Mouse (Mus musculus) regulatory T cell (primary cell): ENCODE measurements at regions not wholly inside any gene's neighbourhood (a gene's known extent, or its start where the extent isn't known, plus 50 kb on each side); places are given as distances from the start of the nearest gene placed in this dataset.

Experiments
- in situ Hi-C: fragments of 300-600 bp; cut with MboI, MseI; formaldehyde crosslinking; loops from one replicate; pipeline ENCODE4 v1.15.1; 2025; ENCODE audit warnings: high pct_unique_total_duplicates

DNA sequence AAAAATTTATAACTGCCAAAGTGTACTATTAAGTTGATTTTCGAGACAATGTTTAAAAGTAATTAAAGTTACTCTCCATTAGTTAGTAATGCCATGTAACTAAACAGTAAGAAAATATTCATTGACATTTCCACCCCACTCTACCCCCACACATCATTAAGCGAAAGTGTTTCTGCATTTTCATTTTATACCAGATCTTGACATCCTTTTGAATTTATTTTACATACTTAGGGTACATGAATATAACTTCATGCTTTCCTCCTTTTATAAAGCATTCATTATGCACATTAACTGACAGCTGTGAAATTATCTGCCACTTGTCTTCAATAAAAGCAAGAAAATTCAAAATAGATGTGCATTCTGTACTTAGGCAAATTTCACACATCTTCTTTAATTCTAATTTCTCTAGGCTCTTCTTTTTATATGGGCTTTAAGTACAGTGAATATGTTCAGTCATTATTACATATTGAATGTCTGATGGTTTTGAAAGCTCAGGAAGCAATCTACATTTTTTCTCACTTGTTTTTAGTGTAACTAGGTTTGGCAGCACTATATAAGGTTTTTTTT is 526.5 kb downstream of the Epha5 start:
- in situ Hi-C loops: no loop called here

DNA sequence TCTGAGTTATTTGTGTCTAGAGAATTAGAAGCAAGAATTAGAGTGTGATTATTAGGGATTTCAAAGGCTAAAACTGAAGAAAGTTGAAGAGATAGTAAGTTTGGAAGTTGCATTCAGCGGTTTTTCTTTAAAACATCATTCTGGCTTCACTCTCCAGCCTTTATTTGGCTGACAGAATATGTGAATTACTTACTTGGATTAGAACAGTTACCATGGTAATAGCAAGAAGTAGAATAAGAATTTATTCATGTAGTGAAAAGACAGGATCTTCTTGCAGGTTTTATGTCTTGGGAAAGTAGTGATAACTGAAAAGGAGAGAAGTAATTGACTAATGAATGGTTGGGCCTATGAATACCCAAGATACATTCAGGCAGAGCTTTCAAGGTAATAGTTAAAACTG is 517.1 kb upstream of the Tecrl start:
- in situ Hi-C loops: no loop called here

DNA sequence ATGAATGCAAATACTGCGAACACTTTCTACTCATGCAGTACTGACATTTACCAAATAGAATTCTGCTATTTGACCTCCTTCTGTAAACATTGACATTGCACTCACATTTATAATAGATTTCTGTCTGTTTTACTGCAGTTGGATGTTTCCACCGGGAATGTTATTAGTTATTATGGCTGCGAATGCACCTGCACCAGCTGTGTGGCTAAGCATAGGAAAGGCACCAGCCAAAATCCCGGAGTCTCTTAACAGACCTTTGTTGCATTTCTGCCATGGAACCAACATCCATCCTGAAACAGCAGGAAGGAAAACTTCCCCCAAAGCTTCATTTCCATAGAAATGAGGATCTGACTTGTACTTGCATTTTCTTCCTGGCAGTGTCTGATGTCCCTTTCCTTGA is 513.4 kb upstream of the Tecrl start:
- in situ Hi-C loops: no loop called here

- in situ Hi-C loops: no loop called here
Observed at GRCm38 (mm10) chr5:83861674-83862073, 506.7 kb upstream of the Tecrl start.

DNA sequence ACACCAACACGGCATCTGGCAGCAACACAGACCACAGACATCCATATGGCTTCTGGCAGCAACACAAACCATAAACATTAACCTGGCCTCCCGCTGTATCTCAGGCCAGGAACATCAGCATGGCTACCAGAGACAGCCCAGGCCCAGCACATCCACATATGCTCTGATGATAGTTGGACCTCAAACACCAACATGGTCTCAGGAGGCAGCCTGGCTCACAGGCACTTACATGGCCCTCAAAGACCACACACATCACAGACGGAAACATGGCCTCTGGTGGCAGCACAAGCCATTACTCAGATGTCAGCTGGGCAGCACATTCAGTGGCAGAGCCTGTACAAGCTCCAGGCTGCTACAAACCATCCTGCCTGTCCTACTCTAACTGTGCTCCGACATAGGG is 497.0 kb upstream of the Tecrl start:
- in situ Hi-C loops: no loop called here

DNA sequence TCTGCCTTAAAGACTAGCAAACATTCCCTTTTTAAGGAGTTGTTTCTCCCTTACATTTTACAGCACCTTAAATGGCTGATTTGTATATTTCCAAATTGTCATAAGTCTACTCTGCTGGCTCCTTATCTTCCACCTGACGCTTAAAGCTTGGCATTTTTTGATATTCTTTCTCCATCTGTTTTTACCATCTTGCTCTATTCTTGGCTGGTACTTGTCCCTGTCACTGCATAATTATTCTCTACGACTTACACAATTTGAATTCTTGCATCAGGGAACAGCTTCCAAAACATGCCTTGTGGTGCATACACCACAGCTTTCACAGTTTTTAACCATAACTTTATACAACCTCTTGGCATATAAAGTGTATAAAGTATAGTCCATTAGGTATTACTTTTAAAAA is 471.6 kb upstream of the Tecrl start:
- in situ Hi-C loops: no loop called here

GRCm38 (mm10) chr5:83824838-83825466 is 470.0 kb upstream of the Tecrl start:
- in situ Hi-C loops: no loop called here

GRCm38 (mm10) chr5:83811309-83811708 is 456.3 kb upstream of the Tecrl start:
- in situ Hi-C loops: no loop called here

DNA sequence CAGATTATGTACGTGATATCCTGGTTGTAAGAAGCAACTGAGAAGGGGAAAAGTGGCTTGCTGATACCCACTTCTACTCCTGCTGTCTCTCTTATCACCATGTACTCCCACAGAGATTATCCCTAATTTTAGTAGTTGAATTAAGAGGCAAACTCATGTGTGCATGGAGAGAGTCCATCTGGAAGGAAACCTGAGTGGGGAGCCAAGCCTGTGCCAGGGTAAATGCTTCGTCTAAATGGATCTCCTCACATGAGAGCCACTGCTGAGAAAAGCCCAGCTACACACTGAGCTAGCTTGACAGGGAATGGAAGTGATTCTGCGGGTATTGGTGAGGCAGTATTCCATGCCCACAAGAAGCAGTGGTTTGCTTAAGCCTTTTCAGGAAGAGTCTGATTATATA is 445.0 kb upstream of the Tecrl start:
- in situ Hi-C loops: no loop called here

DNA sequence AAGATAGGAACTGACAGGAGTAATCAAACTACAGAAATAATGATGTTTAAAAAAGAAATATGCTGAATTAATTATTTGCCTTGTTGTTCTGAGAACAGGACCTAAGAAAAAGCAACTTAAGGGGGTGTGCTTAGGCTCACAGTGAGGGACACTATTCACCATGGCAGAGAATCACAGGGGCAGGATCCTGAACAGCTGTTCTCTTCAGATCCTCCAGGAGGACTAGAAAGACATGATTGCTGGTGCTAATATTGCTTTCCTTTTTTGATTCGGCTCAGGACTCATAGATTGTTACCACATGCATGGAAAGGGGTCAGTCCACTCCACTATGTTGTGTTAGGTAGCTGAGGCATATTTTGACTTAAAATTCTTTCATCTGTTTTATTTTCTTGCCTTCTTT is 425.4 kb upstream of the Tecrl start:
- in situ Hi-C loops: no loop called here

GRCm38 (mm10) chr5:83778310-83778972 is 423.4 kb upstream of the Tecrl start:
- in situ Hi-C loops: no loop called here

DNA sequence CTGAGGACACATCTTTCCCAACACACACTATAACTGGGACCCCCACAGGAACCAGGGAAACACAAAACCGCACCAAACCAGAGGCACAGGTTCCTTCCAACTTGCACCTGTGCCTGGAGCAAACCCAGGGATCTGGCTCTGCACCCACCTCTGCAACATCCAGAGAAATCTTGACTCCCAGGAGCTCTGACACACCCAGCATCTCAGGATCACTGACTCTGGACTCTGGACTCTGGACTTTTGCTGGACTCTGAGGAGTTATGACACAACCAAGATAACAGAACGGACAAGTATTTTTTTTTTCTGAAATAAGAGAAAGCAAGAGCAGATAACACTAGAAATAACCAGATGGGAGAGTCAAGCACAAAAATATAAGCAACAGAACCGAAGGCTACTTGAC is 386.9 kb upstream of the Tecrl start:
- in situ Hi-C loops: no loop called here

- in situ Hi-C loops: no loop called here
Observed at GRCm38 (mm10) chr5:83695383-83695782, 340.4 kb upstream of the Tecrl start.

- in situ Hi-C loops: no loop called here
Observed at GRCm38 (mm10) chr5:83692286-83692685, 337.3 kb upstream of the Tecrl start.

DNA sequence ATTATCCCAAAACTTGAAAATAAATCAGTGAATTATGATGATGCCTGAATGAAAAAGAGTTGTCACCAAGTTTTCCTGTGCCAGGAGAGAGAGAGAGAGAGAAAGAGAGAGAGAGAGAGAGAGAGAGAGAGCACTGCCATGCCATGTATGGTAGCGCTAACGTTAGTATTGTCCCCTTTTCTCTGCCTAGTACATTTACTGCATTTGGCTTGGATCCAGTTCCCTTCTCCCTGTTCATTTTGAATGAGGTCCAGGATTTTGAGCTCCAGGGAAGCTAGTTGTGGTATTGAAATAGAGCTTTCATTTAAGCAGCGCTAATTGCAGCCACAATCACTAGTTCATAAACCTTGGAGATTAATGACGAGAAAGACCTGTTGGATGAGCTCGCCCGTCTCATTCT is 323.4 kb upstream of the Tecrl start:
- in situ Hi-C loops: no loop called here

DNA sequence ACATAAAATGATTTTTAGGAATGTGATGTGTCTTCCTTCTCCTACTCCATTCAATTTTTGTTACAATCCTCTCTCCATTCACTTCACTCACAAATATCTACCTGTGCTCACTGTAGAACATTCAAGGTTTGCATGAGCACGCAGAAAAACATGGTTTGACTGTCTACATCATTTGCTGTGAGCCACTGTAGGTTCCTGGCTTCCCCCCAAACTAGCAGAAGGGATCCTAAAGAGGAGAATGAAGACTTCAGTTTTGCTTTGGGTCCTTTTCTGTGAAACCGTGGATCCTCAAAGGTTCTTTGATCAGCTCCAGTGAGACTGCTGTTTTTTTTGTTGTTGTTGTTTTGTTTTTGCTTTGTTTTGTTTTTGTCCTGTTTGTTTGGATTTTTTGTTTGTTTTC is 304.1 kb upstream of the Tecrl start:
- in situ Hi-C loops: loop anchor here (10.0 kb wide), 1 partner anchor 364 kb away; no protein-coding TSS in a partner anchor

DNA sequence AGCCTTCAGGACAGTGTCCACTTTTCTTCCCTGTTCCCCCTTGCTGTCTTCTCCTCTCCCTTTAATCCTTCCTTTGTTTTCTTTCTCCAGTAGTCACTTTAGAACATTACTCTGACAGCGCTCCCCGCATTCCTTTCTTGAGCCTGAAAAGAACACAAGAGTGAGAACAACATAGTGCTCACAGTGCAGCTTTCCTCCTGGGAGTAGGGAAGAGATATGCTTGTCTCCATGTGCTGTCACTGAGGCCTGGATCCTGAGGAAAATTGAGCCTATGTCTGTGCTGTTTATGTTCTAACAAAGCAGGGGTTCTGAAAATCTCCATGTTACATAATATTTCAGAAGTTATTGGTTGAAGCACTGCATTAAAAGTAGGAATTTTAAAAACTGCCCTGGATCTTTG is 296.3 kb upstream of the Tecrl start:
- in situ Hi-C loops: loop anchor here (10.0 kb wide), 1 partner anchor 357 kb away; no protein-coding TSS in a partner anchor

- in situ Hi-C loops: no loop called here
Observed at GRCm38 (mm10) chr5:83622612-83623374, 267.8 kb upstream of the Tecrl start.

- in situ Hi-C loops: no loop called here
Observed at GRCm38 (mm10) chr5:83610777-83611176, 255.8 kb upstream of the Tecrl start.

GRCm38 (mm10) chr5:83593289-83593610 is 238.3 kb upstream of the Tecrl start:
- in situ Hi-C loops: no loop called here

DNA sequence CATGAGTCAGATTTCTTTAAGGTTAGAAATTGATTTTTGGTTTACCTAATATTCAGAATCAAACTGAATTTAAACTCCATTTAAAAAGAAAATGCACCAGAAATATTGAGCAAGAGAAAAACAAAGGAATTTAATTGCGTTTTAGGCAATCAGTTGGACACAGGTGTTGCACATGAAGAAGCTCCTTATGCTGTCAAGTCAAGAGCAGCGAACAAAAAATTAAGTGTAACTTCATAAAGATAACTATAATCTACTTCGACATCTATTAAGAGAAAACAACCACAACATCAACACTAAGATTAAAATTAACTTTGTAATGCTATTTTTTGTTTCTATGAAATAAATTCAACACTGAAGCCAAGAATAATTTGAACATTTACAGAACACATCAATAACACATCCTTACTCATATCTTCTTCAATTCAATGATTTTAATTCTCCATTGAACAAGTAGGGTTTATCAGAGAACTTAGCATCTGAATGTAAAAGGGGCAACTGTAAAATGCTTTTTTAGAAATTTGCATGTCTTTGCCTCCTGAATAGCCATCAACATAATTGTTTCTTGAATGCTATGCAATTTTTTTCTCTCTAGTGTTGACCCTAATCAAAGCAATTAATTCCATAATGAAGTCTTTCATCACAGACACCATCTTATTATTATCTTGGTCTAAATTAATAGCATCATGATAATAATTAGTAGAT is 237.7 kb upstream of the Tecrl start:
- in situ Hi-C loops: no loop called here
